Mouse (Mus musculus) embryonic facial prominence, embryonic 10.5 days (tissue): ENCODE measurements around the gene A830031A19Rik. TPM values are rescaled to one million over a fixed set of nuclear protein-coding genes. Genes with fewer than 3 reads are reported as not detected.

Experiments
- DNase-seq: peaks from one replicate; pipeline ENCODE4 v3.0.0-alpha.2; 2017; ENCODE audit warnings: low spot score
- H3K27ac ChIP-seq: fragments of 300-500 bp; sonication (generic); replicated peaks from 2 replicates; pipeline ENCODE4 v1.5.1; 2016; ENCODE audit warnings: mild to moderate bottlenecking
- H3K27me3 ChIP-seq: fragments of 300-500 bp; sonication (generic); replicated peaks from 2 replicates; pipeline ENCODE4 v1.6.1; 2016; ENCODE audit warnings: low read depth, mild to moderate bottlenecking; ENCODE audit not compliant: poor library complexity, severe bottlenecking
- H3K36me3 ChIP-seq: fragments of 300-500 bp; sonication (generic); replicated peaks from 2 replicates; pipeline ENCODE4 v1.6.1; 2016; ENCODE audit warnings: mild to moderate bottlenecking, moderate library complexity
- H3K4me1 ChIP-seq: fragments of 300-500 bp; sonication (generic); 2 replicates; pipeline ENCODE4 v1.6.1; 2016
- H3K4me3 ChIP-seq: fragments of 300-500 bp; sonication (generic); 2 replicates; pipeline ENCODE4 v1.5.1; 2016; ENCODE audit warnings: mild to moderate bottlenecking, moderate library complexity
- H3K9me3 ChIP-seq: fragments of 300-500 bp; sonication (generic); 2 replicates; pipeline ENCODE4 v1.6.1; 2016; ENCODE audit warnings: mild to moderate bottlenecking
- WGBS: fragments of 180-500 bp; shearing (Covaris S2); methylation state at CpG from one replicate; pipeline ENCODE4 v1.1.7; 2016; 5-methylcytosine and 5-hydroxymethylcytosine counted together
- polyA plus RNA-seq: library from polyadenylated mRNA; unstranded; fragments of >200 nt; fragmentation: Nextera tagmentation; extraction: Ambion mirVana; gene quantifications from 2 replicates; pipeline ENCODE4 v1.2.1, GENCODE M21; 2016

Gene A830031A19Rik
- polyA plus RNA-seq, 1 experiment from 2014 or later, result not detected

DNA sequence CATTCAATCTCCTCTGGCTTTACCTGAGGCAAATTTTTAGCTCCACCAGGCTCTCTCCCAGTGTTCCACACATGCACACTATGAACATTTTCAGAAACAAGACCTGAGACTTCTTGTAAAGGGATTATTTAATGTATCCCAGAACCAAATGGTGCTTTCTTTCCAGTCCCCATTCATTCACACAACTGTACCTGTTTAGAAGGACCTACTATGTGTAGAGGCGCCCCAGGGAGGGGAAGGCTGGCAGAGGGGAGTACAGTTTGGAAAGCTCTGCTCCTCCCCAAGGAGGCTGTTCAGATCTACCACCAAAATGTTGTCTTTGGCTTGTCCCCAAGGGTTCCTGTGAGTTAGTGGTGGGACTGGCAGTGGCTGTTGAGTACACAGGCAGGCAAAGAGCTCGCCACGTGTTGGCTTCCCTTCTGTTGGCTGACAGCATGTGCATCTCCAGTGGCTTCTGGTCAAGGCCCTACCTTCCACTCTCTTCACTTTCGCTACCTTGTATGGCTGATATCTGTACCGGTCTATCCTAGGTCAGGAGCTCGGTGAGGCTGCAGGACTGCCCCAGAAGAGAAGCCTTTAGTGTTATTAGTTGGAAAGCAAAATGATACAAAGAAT is 28.4 kb upstream of the A830031A19Rik start:
- 86% methylated on average over 6 of the region's 6 CpGs for WGBS
- DNase-seq, result no peak
- Histone ChIP-seq H3K4me3 (no peak overlapping the region), H3K4me1 (peaks cover 42% of the 10 kb centered on the region), H3K27ac (no peak overlapping the region), H3K9me3 (no peaks in the 10 kb centered on the region), H3K36me3 (peaks cover 33% of the 10 kb centered on the region), H3K27me3 (no peaks in the 10 kb centered on the region)

DNA sequence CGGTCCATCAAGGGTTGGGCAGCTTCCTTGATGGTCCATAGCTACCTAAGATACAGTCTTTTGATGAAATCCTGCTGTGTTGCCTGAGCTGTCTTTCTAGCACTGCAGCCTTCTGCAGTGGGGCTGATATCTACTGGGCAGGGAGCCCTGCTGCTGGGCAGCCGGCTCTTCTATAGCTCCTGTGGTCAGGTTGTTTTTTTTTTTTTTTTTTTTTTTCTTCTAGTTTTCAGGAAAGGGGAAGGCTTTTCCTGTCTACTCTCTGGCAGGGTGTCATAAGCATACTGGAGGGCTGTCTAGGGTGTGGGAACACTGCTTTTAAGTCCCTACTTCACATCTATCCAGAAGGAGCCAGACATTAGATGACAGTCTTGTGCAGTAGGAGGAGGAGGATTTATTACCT is 27.5 kb upstream of the A830031A19Rik start:
- peaks cover 44% of the 10 kb centered on the region for H3K4me1 ChIP-seq
- DNase-seq, result no peak
- H3K27me3 ChIP-seq, result no peaks in the 10 kb centered on the region
- no peaks in the 10 kb centered on the region for H3K9me3 ChIP-seq
- no peak overlapping the region for H3K27ac ChIP-seq
- H3K36me3 ChIP-seq, result peaks cover 33% of the 10 kb centered on the region
- no peak overlapping the region for H3K4me3 ChIP-seq
- 71% methylated on average over 2 of the region's 2 CpGs for WGBS

DNA sequence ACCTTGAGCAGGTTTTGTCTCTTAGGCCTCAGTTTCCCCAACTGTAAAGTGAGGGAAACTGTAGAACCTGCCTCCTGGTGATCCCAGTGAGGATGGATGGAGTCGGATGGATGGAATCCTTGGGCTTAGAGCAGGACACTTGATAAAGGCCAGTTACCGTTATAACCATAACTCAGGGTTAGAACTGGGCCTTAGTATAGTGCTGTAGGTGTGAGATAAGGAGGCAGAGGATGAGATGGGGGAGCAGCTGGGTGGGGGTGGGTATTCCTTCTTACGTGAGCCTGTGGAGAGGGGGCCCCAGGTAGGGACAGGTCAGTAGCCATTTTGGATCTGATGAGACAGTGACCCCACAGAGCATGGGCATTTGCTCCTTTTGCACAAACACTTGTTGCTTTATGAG is 26.8 kb upstream of the A830031A19Rik start:
- Histone ChIP-seq H3K36me3 (peaks cover 31% of the 10 kb centered on the region), H3K4me3 (no peak overlapping the region), H3K9me3 (no peaks in the 10 kb centered on the region), H3K27ac (no peak overlapping the region), H3K27me3 (no peaks in the 10 kb centered on the region), H3K4me1 (peaks cover 50% of the 10 kb centered on the region)
- no peak for DNase-seq
- WGBS, result 91% methylated on average over 3 of the region's 3 CpGs

DNA sequence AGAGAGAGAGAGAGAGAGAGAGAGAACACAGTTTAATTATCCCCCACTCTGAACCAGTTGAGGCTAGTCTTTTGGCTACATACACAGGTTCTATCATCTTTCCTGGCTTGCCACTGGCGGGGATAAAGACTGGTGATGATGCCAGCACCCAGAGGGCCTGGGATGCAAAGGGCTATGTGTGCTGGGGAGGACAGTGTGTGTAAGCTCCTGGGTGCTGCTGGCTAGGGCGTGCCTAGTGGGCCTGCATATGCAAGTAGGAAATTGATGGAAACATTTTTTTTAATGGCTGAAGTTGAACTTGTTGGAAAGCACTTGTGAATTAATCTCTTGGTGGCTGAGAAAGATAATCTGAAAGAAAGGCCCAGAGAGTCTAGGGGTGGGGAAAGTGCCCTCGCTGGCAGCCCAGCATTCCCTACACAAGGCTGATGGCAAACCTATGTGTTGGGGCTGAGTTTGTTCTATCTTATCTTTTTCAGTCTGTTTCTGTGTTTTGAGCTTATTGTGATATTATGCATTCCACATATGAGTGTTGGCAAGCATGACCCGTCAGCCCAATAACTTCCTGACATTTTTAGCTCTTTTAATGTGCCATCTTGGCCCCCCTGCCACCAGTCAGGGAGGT is 25.7 kb upstream of the A830031A19Rik start:
- H3K9me3 ChIP-seq, result no peaks in the 10 kb centered on the region
- H3K4me3 ChIP-seq, result no peak overlapping the region
- H3K36me3 ChIP-seq, result peaks cover 31% of the 10 kb centered on the region
- 78% methylated on average over 4 of the region's 4 CpGs for WGBS
- no peak overlapping the region; the same call in 1 of the 2 replicates for H3K27ac ChIP-seq
- peaks cover 53% of the 10 kb centered on the region for H3K4me1 ChIP-seq
- no peaks in the 10 kb centered on the region for H3K27me3 ChIP-seq
- no peak for DNase-seq

DNA sequence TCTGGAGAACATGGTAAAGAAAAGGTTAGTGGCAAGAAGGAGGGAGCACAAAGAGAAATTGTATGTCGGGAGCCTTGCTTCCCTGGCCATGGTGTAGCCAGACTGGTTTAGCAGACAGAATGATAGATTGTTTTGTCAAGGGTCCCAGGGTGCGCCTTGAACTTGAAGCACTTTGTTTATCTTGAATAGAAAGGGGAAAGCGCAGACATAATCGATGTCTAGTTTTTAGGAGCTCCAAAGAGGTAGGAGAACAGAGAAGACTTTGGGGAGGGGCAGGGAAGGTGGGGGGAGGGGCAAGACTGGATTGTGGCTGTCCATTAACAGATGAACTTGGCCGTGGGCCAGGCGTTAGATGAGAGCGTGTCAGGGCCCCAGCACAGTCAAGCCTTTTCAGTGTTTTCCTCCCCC is 25.0 kb upstream of the A830031A19Rik start:
- H3K9me3 ChIP-seq, result no peaks in the 10 kb centered on the region
- H3K36me3 ChIP-seq, result peaks cover 28% of the 10 kb centered on the region
- no peaks in the 10 kb centered on the region for H3K27me3 ChIP-seq
- H3K27ac ChIP-seq, result no peak overlapping the region
- WGBS, result 58% methylated on average over 7 of the region's 7 CpGs
- peak; percentile 54 for DNase-seq
- peaks cover 59% of the 10 kb centered on the region for H3K4me1 ChIP-seq
- no peak overlapping the region for H3K4me3 ChIP-seq

DNA sequence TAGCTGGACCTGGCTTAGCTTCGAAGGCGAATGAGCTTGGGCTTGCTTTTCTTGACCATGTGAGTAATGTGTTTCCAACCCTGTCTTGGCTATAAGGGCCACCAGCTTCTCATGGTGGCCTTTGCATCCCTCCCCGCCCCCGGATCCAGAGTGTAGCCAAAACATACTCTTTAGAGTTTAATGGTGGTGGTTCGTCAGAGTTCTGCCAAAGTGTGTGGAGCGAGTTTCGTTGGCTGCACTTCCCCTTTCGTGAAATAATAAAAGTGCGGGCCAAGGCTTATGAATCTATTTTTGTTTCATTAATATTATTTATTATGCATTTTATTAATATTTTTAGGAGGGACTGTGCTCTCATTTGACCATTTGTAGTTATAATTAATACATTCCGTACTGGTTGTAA is 24.4 kb upstream of the A830031A19Rik start:
- Histone ChIP-seq H3K36me3 (peaks cover 22% of the 10 kb centered on the region), H3K4me1 (peaks cover 65% of the 10 kb centered on the region), H3K9me3 (no peaks in the 10 kb centered on the region), H3K27ac (no peak overlapping the region), H3K4me3 (no peak overlapping the region), H3K27me3 (no peaks in the 10 kb centered on the region)
- DNase-seq, result no peak
- WGBS, result 92% methylated on average over 10 of the region's 10 CpGs

DNA sequence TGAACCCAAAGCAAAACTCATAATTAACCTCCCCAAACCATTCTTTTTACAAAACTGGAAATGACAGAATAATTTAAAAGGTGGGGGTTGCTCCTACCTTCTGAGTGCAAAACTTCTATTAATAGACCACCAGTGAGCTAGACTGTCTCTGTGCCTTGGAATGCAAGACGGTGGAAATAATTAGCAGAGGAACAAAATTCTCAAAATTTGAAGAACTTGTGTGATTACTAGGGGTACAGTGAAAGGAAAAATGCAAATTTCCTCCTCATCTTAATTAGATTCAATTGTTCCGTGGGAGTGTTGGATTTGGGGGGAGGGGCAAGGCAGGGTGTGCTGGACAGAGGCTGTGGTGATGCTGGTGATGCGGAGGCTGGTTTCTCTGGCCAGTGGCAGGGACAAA is 23.8 kb upstream of the A830031A19Rik start:
- DNase-seq, result no peak
- peaks cover 65% of the 10 kb centered on the region for H3K4me1 ChIP-seq
- WGBS, result 47% methylated on average over 3 of the region's 3 CpGs
- no peak overlapping the region for H3K4me3 ChIP-seq
- no peaks in the 10 kb centered on the region for H3K27me3 ChIP-seq
- H3K9me3 ChIP-seq, result no peaks in the 10 kb centered on the region
- H3K36me3 ChIP-seq, result peaks cover 24% of the 10 kb centered on the region
- no peak overlapping the region for H3K27ac ChIP-seq

DNA sequence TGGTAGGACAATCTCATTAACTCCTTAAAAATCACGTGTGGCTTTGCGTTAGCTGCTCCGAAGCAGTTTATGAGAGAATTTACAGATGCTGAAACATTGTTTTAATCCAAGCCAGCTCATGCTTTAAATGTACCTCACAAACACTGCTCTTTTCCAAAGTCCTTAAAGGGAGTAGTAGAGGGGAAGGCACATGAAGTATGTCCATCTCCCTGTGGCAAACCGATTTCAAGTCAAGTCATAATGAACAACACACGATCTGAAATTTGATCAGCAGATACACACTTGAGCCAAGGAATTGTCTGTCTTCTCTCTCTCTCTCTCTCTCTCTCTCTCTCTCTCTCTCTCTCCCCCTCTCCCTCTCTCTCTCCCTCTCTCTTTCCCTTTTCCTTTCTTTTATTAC is 23.2 kb upstream of the A830031A19Rik start:
- WGBS, result 65% methylated on average over 5 of the region's 5 CpGs
- peaks cover 22% of the 10 kb centered on the region for H3K36me3 ChIP-seq
- H3K4me3 ChIP-seq, result no peak overlapping the region
- H3K9me3 ChIP-seq, result no peaks in the 10 kb centered on the region
- H3K4me1 ChIP-seq, result peaks cover 62% of the 10 kb centered on the region
- no peaks in the 10 kb centered on the region for H3K27me3 ChIP-seq
- DNase-seq, result no peak
- H3K27ac ChIP-seq, result no peak overlapping the region

DNA sequence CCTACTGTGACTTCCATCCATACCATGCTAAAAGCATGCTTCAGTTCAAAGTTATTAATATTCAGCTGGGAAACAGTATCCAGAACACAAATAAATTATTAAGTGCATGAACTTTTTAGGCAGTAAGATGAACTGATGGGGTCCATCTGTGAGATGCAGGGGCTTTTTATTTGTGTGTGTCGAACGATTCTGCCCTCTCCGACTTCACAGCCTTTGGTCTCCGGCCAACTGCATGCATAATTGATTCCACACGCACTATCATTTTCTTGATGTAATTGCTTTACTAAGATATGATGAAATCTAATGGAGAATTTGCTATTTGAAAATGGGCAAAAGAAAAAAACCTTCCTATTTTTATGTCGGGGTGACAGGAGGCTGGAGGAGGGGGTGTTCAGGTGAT is 22.2 kb upstream of the A830031A19Rik start:
- Histone ChIP-seq H3K27ac (no peak overlapping the region), H3K36me3 (peaks cover 19% of the 10 kb centered on the region), H3K27me3 (no peaks in the 10 kb centered on the region), H3K4me3 (no peak overlapping the region), H3K4me1 (peaks cover 71% of the 10 kb centered on the region), H3K9me3 (no peaks in the 10 kb centered on the region)
- 52% methylated on average over 6 of the region's 6 CpGs for WGBS
- DNase-seq, result no peak

DNA sequence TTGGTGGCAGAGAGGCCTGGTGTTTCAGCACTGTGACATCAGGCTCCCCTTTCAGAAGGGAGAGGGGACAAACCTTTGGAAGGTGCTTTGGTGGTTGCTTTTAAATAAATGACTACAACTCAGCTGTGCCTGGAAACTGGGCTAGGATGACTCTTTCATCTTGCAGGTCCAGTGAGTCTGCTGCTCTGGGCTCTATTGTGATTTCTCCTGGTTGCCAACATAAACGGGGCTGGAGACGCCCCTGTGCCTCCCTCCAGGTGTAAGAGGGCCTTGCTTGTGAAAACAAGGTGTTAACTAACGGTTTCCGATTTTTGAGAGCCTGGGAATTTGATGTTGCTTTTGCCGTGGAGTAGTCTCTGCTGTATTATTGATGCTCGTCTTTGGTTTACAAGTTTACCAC is 21.6 kb upstream of the A830031A19Rik start:
- Histone ChIP-seq H3K4me3 (no peak overlapping the region), H3K27ac (no peak overlapping the region), H3K4me1 (peaks cover 76% of the 10 kb centered on the region), H3K9me3 (no peaks in the 10 kb centered on the region), H3K36me3 (peaks cover 17% of the 10 kb centered on the region), H3K27me3 (no peaks in the 10 kb centered on the region)
- no peak for DNase-seq
- WGBS, result 50% methylated on average over 6 of the region's 6 CpGs

DNA sequence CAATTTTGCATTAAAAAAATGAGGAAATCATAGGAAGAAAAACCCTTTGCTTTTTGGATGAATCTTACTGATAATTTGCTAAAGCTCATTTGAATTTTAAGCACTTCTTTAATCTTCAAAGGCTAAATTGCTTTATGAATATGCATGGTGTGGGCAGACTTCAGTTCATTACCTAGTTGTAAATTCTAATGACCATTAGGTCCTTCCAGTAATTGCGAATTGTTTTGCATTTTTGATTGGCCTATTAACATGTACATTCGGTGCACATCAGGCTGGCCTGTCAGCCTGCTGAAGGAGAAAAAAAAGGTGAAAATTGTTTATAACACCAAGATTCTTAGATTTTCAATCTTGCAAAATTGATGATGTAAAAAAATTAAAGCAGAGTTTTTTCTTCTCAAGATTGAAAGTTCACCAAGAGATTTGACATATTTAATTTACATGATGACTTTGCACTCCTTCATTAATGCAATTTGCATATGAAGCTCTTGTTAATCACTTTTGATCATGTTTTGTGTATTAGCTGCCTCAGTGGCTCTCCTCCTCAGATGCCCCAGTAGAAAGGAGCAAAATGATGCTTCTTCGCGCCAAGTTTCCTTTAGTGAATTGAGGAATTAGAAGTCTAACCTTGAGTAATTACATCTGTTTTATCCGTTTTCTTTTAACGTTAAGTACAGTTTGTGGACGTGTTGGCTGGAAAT is 21.0 kb upstream of the A830031A19Rik start:
- Histone ChIP-seq H3K9me3 (no peaks in the 10 kb centered on the region), H3K27me3 (no peaks in the 10 kb centered on the region), H3K4me1 (peaks cover 79% of the 10 kb centered on the region), H3K36me3 (peaks cover 16% of the 10 kb centered on the region), H3K4me3 (no peak overlapping the region), H3K27ac (no peak overlapping the region)
- WGBS, result 83% methylated on average over 7 of the region's 7 CpGs
- no peak for DNase-seq

DNA sequence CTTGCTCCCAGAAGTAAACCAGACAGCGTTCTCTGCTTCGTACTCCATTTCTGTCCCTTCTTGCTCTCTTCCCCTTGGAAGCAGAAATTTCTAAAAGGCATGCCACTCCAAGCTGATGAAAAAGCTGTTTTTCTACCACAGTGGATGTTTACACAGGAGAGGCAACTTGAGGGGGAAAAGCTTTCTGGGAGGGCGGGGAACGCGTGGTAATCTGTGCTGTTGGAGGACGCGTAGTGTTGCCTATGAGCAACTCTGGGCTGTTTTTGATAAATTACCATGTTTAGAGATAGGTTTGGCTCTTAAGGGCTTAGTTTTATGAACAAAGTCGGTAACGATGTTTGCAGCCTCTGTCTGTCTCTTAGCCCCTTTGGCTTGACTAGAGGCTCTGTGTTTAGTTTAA is 20.4 kb upstream of the A830031A19Rik start:
- peaks cover 1% of the 10 kb centered on the region for H3K27me3 ChIP-seq
- no peak overlapping the region for H3K4me3 ChIP-seq
- DNase-seq, result no peak
- H3K27ac ChIP-seq, result no peak overlapping the region
- WGBS, result 61% methylated on average over 9 of the region's 9 CpGs
- no peaks in the 10 kb centered on the region for H3K9me3 ChIP-seq
- peaks cover 19% of the 10 kb centered on the region for H3K36me3 ChIP-seq
- peaks cover 74% of the 10 kb centered on the region for H3K4me1 ChIP-seq

DNA sequence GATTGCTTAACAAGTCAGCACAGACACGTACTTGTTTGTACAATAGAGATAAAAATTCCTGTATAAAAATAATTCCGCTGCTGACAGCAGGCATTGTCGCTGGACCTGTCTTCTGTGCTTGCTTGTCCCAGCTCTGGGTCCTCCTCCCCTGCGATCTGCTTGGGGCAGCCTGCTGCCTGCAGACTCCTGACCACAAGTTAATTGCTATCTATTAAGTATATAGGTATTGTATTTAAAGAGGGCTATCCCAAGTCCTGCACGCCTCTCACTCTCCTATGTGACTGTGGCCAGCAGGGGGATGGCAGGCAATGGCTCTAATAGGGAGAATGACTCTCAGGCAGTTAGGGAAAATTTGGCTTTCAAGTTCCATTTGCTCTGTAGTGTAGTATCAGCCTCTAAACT is 19.2 kb upstream of the A830031A19Rik start:
- Histone ChIP-seq H3K9me3 (no peaks in the 10 kb centered on the region), H3K4me1 (peaks cover 68% of the 10 kb centered on the region), H3K27me3 (peaks cover 5% of the 10 kb centered on the region), H3K36me3 (peaks cover 30% of the 10 kb centered on the region), H3K27ac (no peak overlapping the region), H3K4me3 (no peak overlapping the region)
- no peak for DNase-seq
- WGBS, result 62% methylated on average over 5 of the region's 5 CpGs
